Mouse (Mus musculus): ENCODE measurements around the gene Cnksr1.

DNA sequence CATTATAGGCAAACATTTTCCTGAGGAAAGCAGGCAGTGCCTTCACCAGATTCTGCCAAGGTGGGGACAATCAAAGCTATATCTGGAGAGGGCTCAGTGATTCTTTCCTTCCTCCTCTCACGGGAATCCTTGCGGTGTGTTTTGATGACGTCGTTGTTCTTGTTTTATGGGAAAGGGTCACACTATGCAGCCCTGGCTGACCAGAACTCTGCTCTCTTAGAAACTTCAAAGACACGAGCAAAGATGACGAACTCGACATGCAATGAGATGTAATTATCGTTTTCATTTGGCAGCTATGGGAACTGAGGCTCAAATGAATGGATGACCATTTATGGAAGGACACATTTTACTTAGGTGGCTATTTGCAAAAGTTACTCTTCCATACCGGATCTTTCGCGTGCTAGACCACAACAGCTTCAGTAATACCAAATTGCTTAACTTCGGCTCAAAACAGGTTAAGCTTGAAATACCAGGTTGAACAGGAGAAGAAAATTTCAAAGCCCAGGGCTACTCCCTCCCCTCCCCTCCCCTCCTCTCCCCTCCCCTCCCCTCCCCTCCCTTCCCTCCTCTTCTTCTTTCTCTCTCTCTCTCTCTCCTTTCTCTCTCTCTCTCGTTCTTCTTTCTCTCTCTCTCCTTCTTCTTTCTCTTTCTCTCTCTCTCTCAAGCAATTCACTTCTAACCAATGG is 34.7 kb upstream of the Cnksr1 start:
- no peak for TF ChIP-seq POLR2A (IDR thresholded peaks at IDR 0.05; ENCODE audit: extremely low read depth, insufficient read depth, low read length)
- no peak for TF ChIP-seq CTCF (IDR thresholded peaks at IDR 0.05; ENCODE audit: extremely low read depth, insufficient read depth, low read length)

Data from cortical plate, adult 2 months (tissue).